Mouse (Mus musculus): ENCODE measurements around the gene Mapkbp1.

Mapkbp1 gene

DNA sequence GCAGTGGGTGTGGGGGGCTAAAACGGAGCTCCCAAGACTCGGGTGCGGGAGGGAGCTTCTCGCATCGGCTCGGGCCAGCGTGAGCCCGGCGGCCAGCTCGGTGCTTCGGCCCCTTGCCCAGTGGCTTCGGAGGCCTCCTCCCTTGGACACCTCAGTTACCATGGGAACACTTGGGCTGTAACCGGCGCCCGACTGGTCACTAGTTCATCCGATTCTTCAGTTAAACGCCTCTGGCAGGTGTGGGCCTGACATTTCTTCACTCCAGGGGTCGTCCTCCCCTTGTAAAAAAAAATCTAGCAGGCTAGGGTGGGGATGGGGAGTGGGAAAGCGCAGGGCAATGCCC, at the start of gene Mapkbp1:
Gene Mapkbp1 (plus strand): TSS at position 163 of the 343 bp plus-strand sequence.
- DNase-seq = no peak

DNA sequence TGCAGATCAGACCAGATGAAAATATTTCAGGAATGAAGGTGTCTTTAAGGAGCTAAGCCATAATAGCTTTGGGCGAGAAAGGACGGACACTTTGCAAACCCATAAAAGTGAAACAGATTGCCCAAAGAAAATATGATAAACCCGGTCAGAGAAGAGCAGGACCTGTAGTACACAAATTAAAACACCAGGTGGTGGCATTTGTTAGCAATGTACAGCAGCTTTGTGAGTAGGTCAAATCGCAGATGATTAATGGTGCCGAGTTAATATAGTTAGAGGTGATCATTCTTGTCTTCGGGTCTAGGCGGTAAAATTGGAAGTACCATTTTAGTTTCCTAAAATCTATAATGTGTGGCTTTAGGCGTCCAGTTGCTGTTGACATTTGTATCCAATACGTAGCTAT, 1.9 kb upstream of the Mapkbp1 start:
- DNase-seq = peak; percentile 52

DNA sequence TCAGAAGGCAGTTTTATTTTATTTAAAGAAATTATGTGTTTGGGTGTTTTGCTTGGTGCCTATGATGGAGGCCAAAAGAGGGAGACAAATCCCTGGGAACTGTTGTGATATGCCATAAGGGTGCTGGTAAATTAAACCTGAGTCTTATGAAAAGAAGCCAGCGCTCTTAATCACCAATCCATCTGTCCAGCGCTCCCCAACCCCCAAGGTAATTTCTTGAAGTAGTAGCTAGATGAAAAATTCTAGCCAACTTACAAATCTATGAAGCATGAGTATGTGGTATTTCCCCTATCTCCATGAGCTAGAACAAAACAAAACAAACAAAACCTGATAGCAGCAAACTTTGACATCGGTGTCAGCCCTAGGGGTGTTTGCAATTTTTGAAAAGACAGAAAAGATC, 1.2 kb upstream of the Mapkbp1 start:
- no peak for DNase-seq

DNA sequence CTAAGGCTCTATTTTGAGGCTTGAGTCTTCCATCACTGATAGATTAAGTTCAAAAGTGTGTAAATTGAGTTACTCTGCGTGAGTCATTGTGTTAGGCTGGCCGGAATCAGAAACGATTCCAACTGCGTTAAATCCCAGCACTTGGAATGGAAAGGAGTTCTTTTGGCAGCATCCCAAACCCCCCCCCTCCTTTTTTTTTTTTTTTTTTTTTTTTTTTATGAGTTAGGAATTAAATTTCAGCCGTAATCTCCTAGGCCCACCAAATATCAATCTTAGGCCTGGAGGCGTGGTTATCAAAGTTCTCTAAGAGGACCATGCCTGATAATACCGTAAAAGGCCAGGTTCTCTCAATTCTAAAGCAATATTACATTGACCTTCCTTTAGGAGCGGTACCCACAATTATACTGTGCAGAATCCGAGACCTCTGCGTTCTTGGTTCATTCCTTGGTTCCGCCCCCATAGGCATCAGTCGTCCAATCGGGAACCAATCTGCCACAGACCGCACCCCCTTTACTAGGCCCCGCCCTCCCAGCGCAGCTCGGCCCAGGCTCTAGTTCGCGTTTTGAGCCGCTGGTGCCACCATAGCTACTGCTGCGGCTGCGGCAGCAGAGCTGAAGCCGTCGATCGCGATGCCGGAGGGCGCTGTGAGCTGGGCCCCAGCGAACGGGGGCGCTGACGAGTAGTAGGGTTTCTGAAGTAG, 512 bp upstream of the Mapkbp1 start:
- DNase-seq = peak; percentile 97

DNA sequence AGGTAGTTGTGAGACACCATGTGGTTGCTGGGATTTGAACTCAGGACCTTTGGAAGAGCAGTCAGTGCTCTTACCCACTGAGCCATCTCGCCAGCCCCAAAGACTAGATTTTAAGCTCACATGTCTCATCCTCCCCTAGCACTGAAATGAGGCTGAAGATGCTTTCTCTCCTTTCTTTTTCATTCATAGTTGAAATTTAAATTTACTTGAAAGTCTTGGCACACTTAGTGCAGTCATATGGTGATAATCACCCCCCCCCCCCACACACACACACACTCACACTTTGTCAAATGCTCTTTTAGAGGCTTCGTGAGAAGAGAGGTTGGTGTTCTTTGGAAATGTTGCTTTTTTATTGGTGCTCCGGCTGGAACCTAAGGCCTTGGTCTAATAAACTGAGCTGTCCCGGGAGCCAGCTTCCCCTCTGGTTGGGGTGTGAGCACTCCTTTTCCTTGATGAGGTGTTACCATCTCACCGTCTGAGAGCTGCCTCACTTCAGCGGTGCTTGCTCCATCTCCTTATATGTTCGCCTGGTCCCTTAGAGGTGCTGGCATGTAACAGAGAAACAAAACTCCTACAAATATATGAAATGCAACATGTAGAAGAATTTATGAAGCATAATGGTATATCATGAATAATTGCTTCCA, 8.0 kb downstream of the Mapkbp1 start:
- no peak for DNase-seq

DNA sequence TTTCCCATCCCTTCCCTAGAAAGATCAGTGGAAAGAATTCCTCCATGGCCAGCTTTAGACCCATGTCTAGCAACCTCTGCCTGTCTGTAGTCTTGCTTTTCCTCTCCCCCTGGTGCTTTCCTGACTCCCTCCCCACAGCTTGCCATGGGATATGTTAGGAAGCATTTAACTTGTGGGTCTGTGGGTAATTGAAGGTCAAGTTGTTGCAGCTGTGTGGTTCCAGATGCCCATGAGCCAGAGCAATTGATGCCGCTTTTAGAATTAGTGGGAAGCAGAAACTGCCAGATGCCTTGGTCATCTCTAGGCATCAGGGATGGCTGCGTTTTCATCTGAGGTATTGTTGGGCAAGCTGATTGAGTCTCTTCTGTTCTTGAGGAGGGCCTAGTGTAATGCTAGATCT, 9.1 kb downstream of the Mapkbp1 start:
- no peak for DNase-seq

DNA sequence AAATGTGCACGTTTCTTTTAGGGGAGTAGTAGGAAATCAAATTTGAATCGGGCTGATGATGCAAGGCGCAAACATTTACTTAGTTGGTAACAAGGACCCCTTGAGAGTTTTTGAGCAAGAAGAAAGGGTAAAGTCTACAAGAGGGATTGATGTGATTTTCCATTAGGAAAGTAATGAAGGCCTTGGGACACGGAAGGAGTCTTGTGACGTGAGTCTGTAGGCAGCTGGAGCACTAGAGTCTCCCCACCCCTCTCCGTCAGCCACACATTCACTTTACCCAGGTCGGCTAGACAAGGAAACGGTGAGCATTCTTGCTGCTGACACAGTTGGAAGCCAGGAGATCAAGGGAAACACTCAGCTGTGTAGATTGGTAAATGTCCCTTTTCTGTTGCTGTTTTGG, 13.4 kb downstream of the Mapkbp1 start:
- DNase-seq = no peak

DNA sequence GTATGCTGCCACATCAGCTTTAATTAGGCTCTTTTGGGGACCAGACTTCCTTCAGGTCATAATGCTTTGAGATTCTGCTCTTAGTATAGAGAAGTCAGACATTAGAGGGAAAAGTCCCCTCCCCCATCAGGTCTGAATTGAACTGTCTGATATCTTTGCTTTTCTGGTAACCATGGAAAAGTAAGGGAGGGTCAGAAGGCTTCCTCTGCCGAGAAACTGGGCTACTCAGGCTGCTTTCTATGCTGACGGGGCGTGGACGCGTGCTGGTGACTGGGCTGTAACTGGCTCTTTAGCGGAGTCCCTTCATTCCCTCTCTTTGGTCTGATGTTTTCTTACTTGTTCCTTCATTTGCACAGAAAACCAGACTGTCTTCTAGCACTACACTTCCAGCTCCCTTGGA, 13.9 kb downstream of the Mapkbp1 start:
- DNase-seq = no peak

DNA sequence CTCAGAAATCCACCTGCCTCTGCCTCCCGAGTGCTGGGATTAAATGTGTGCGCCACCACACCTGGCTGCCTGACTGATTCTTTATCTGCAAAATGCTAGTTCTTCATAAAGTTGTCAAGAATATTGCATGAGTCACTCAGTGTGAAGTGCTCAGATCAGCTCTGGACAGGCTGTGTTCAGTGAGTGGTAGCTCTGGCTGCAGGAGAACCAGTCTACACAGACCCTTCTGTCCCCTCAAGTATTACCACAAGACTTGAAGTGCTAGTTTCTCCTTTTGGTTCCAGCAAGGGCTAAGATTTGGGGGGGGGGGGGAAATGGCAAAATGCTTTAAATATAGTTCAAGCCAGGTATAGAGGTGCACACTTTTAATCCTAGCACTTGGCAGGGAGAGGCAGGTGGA, 14.9 kb downstream of the Mapkbp1 start:
- no peak for DNase-seq

DNA sequence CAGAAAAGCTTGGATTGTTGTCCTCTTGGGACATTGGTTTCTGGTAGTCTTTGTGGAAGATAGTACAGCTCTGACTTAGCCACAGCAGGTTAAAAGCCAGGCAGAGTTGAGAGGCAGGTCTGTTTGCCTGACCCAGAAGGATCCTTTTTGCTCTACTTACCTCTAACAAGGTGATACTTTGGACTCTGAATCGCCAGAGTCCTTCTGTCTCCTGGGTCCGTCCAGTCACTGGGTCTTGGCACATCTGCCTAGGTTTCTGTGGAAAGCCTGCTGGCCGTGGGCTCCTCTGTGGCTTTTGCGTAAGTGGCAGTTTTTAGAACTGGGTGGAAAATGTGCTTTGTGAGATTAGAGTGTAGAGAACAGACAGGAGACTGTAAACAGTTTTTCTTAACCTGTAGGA, 16.5 kb downstream of the Mapkbp1 start:
- DNase-seq = no peak

DNA sequence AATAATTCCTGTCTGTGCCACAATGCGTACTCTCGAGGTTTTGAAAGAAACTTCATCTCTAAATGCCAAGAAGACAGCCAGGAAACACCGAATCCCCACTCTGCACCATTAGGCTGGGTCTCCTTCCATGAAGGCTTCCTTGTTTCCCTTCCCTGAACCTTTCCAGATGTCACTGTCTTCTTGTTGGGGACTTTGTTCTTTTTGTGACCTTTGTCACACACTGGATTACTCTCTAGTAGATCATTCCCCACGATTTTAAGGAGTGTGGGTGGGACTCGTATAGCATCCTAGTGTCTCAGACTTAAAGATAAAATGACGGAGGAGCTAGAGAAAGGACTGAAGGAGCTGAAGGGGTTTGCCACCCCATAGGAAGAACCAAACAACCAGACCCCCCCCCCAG, 18.4 kb downstream of the Mapkbp1 start:
- DNase-seq = no peak

DNA sequence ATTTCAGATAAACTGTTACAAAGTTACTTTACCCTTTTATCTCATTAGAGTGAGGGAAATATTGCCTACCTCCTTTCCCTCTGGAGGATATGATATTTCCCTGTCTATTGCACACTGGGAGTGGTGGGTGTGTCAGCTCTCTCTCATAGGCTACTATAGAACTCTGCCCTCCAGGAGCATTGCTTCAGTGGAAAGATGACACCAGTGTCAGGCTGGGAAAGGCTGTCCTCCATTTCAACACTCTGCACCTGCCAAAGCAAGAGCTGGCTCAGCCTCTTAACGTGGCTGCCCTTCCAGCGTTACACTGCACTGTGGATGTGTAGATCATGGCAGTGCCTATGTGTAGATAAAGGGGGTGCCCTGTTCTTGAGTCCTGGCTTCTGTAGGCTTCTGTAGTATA, 19.9 kb downstream of the Mapkbp1 start:
- DNase-seq = no peak

DNA sequence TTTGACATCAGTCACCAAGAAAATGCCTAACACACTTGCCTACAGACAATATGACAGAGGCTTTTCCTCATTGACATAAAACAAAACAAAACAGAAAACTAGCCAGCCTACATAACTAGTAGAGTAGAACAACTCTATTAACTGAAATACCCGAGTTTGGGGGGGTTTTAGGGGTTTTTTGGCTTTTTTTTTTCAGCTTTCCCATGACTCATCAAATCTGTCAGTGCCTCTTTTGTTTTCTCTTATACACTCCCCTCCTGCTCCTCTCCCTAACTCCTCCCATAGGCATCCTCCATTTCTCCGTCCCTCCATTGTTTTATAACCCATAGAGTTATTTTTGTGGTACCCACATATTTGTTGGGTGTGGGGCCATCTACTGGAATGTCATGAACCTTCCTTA, 21.0 kb downstream of the Mapkbp1 start:
- no peak for DNase-seq

DNA sequence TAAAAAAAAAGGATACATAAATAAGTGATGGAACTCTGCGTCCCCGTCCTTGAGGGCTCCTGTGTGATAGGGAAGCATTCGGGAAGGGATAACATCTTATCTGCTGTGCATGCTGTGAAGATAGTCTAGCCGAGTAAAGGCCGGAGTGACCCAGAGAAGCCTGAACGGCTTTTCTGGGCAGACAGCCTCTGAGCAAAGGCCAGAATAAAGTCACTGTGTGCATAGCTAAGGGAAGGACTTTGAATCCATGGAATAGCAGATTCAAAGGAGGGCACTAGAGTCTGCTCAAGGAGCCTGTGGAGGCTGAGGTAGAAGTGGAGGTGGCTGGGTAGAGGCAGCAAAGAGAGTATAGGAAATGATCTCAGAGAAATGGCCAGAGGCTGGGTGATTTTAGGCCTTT, 22.3 kb downstream of the Mapkbp1 start:
- DNase-seq = no peak

DNA sequence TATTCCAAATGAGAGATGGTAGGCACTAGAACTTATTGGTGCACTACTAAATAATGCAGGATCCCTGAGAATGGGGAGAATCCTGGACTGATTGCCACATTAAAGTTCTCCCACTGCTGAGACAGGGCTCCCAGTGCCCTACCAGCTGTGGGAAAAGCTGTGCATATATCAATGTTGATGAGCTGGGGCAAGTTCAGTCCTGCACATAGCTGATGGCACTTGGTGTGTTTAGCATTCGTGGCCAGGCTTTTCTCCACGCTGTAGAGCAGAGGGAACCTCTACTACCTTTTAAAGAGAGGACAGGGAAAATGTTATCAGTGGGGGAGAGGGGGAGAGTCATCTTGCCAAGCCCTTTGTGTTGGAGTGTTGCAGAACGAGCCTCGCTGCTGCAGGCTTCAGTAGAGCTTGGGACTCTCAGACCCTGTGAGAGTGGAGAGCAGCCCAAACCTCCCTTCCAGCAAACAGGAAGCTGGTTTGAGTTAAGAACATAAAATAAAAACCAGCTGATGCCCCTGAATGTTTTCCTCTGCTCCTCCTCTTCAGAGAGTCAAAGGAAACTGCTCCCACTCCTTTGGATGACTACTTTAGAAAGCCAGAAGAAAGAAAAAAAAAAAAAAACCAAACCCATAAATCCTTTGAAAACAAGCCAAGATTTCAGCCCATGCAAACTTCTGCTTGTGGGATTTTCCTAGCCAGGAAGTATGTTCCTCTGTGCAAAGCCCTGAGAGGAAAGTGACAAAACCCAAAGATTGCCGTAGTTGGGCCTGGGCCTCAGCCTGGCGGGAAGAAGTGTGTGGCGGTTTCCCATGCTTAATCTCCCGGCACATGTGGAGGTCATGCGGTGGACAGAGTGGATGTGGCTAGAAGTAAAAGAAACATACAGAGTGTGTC, 23.1 kb downstream of the Mapkbp1 start:
- no peak for DNase-seq

DNA sequence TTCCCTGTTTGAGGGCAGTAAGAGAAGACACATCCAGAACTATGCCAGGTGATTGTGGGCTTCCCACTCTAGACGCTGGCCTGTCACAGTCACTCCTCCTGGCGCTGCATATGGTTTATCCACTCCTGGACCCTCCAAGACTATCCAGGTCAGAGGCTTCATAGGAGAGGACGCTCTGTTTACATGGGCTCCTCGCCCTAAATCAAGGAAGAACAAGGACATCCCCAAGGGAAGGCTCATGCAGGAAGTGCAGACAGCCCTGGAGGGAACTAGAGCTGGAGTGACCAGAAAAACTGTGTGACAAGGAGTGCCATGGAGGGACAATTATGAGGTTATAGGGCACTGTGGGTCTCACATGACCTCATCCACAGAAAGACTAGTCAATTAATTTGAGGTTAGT, 24.9 kb downstream of the Mapkbp1 start:
- no peak for DNase-seq

DNA sequence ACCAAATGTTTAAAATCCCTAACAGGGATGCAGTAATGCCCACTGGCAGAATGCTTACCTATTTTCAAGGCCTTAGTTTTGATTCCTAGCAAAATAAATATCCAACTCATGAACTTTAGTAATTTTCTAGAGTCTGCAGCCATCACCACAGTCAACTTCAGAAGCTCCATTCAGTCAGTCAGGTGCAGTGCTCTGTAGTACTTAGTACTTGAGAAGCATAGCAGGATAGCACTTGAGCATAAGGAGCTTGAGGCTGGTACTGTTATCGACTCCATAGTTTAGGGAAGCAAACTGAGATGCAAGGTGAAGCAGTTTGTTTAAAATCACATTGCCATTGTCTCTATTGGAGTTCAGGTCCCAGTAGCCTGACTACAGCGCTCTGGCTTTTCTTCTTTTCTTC, 27.2 kb downstream of the Mapkbp1 start:
- DNase-seq = no peak

DNA sequence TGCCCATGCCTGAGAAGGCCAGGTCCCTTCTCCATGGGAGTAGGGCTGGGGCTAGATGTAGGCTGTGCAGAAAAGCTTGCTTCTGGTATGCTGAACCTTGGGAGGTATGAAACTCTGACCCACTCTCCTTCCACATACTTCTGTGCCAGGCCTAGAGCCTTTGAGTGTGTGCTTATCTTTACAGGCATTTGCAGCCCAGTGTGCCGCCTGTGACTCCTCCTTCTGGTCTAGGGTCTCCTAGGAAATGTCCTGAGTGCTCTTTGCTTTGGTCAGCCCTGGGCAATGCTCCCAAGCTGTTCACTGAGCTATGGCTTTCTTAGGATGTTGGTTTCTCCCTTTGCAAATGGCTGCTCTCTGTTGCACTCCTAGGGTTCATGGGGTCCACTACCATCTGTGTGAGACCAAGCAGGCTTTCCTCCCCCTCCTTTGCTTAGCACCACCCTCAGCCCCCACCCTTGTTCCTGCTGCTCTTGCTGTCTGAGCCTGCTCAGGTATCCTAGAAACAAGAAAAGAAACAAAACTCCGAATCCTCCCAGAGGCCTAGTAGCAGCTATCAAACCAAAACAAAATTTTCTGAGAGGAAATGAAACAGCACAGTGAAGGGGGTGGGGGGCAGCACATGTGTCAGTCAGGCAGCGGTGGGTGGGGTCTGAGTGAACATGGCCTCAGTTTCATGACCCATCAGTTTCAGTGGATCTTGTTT, 28.5 kb downstream of the Mapkbp1 start:
- no peak for DNase-seq

DNA sequence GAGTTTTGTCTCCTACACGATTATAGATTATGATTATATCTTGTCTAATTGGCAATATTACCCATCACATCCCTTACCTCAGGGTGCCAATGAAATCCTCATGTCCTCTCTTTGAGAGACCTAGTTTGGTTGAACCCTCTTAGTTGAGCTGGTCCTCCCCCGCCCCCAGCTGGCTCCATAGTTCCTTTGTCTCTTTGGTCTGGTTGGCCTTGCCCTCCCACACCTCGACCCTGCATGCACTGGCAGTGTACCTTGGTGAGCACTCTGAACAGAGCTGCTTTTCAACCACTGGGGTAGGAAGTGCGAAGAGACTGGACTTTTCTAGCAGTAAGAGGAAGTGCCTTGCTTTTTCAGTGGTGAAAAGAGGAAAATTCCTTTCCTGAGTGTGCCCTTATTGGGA, 29.5 kb downstream of the Mapkbp1 start:
- DNase-seq = no peak

DNA sequence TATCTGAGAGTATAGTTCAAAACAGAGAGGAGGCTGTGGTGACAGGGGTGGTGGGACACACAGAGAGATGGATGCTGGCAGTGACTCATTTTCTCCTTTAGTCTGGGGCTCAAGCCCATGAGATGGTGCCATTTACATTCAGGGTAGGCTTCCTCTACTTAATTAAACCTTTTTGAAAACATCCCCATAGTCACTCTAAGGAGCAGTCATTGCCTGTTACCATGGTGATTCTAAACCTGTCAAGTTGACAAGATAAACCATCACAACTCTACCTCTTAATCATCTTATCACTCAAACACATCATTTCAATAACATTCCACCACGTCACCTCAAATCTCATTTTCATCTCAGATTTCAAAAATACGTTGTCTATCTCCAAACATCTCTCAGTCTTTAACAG, 31.5 kb downstream of the Mapkbp1 start:
- DNase-seq = no peak

DNA sequence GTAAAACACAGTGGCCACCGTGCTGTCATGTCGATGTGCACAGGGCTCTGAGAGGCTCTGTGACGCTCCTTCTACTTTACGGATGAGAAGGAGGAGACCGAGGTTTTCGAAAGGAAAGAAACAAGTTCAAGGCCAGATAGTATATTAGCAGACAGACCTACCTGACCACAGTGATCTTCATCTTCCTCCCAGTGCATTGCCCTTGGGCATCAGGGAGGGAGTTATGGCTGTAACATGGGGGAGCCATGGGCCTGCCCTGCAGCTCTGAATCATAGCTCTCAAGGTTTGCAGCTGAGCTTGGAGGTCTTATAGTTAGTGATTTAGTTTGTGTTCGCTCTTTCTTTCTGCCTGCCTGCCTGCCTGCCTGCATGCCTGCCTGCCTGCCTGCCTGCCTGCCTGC, 34.2 kb downstream of the Mapkbp1 start:
- DNase-seq = no peak

DNA sequence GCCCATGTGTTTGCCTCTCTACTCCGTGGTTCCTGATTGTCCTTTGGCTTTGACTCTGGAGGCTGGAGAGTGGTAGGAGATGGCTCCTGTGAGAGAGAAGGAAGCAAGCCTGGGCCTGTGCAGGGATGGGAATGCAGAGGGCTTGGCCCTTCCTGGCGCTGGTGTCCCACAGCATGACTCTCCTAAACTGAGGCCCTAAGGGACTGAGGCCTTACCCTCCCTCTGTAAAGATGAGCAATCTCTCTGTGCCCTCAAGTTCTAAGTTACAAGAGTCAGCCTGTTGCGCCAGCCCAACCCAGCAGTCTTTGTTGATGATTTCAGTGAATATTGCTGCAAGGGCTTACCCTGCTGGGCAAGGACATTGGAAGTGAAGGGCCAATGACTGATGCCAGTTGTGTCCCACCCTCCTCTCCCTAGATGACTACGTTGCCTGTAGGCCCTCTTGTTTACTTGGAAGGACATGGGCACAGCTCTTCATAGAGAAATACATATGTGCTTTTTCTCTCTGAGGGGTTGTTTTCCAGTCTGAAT, 35.2 kb downstream of the Mapkbp1 start:
- DNase-seq = no peak

DNA sequence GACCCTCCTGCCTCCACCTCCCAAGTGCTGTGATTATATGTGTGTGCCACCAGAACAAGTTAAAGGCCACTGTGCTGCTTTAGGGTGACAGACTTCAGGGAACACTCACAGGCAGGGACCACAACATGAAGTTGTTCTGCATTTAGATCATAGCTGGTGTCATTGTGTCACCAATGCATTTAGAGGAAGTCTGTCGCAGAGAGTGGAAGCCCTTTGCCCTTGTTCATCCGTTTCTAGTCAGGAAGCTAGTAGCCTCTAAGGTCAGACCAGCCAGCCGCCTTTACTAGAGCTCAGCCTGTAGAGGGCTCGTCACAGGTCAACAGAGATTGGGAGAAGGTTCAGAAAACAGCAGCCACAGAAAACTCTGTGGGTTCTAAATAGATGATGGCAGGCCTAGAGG, 36.2 kb downstream of the Mapkbp1 start:
- no peak for DNase-seq
